Mouse (Mus musculus) liver, embryonic 13.5 days (tissue): ENCODE data around the gene Emc10. TPM values are rescaled to one million over a fixed set of nuclear protein-coding genes. Genes with fewer than 3 reads are reported as not detected.
A peak's percentile ranks its signal among the peaks of the same experiment; 100 is the strongest.

ENCODE experiments used
- ATAC-seq: fragments of 200-750 bp; cut with Nextera tagmentation; 2 replicates; pipeline ENCODE4 v1.8.0; 2017; ENCODE audit warnings: low read depth, mild to moderate bottlenecking, moderate number of reproducible peaks, moderate library complexity
- DNase-seq: peaks from one replicate; pipeline ENCODE4 v3.0.0; 2022
- H3K27ac ChIP-seq: fragments of 300-500 bp; sonication (generic); 2 replicates; pipeline ENCODE4 v1.5.1; 2015; ENCODE audit warnings: moderate library complexity, mild to moderate bottlenecking, inconsistent platforms
- H3K27me3 ChIP-seq: fragments of 300-500 bp; sonication (generic); 2 replicates; pipeline ENCODE4 v1.6.1; 2015; ENCODE audit warnings: mild to moderate bottlenecking, inconsistent platforms
- H3K36me3 ChIP-seq: fragments of 300-500 bp; sonication (generic); 2 replicates; pipeline ENCODE4 v1.6.1; 2015; ENCODE audit warnings: mild to moderate bottlenecking, inconsistent platforms
- H3K4me1 ChIP-seq: fragments of 300-500 bp; sonication (generic); replicated peaks from 2 replicates; pipeline ENCODE4 v1.6.1; 2015; ENCODE audit warnings: inconsistent platforms
- H3K4me2 ChIP-seq: fragments of 300-500 bp; sonication (generic); 2 replicates; pipeline ENCODE4 v1.6.1; 2015; ENCODE audit warnings: inconsistent platforms, mild to moderate bottlenecking, moderate library complexity
- H3K4me3 ChIP-seq: fragments of 300-500 bp; sonication (generic); replicated peaks from 2 replicates; pipeline ENCODE4 v1.5.1; 2015; ENCODE audit warnings: mild to moderate bottlenecking, inconsistent platforms
- H3K9ac ChIP-seq: fragments of 300-500 bp; sonication (generic); 2 replicates; pipeline ENCODE4 v1.6.1; 2015; ENCODE audit warnings: mild to moderate bottlenecking, inconsistent platforms
- H3K9me3 ChIP-seq: fragments of 300-500 bp; sonication (generic); replicated peaks from 2 replicates; pipeline ENCODE4 v1.6.1; 2016; ENCODE audit warnings: inconsistent platforms
- WGBS: fragments of 180-500 bp; shearing (Covaris S2); methylation state at CpG from one replicate; pipeline ENCODE4 v1.1.7; 2015; ENCODE audit not compliant: insufficient replicate concordance; 5-methylcytosine and 5-hydroxymethylcytosine counted together
- polyA plus RNA-seq: library from polyadenylated mRNA; unstranded; fragments of >200 nt; fragmentation: Nextera tagmentation; extraction: Ambion mirVana; gene quantifications from 2 replicates; pipeline ENCODE4 v1.2.1, GENCODE M21; 2015

Gene Emc10
- polyA plus RNA-seq, 1 experiment from 2014 or later = 43.3 TPM

DNA sequence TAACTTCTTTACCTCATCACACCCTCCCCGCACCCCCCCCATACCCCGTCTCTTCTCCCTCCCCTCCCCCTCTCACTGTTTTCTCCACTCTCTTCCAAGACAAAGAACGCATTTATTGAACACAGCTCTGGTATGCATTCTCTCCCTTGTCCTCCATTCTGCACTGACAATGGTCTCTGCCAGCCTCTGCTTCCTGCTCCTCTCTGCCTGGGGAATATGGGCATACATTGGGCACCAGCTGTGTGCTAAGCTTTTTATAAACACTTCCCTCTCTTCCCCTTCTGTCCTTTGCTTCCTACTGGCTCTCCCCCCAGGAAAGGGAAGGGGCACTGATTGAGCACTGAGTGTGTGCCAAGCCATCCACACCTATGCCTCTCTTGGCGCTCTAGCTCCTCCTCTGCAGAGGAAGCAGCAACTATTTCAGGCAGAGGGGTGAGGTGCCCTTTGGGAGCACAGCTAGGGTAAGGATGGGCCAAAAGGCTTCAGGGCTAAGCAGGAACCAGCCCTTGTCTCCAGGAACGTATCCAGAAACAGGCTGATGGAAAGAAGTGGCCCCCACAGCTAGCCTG, 21.2 kb downstream of the Emc10 start:
- no peaks in the 10 kb centered on the region for H3K9me3 ChIP-seq
- no peak overlapping the region; the same call in none of the 2 replicates for H3K9ac ChIP-seq
- H3K36me3 ChIP-seq = peaks cover 16% of the 10 kb centered on the region
- ATAC-seq = no peak
- no peak for DNase-seq
- H3K4me2 ChIP-seq = no peak overlapping the region
- H3K27me3 ChIP-seq = peaks cover 72% of the 10 kb centered on the region
- H3K4me3 ChIP-seq = no peak overlapping the region
- no peak overlapping the region for H3K27ac ChIP-seq
- peaks cover 69% of the 10 kb centered on the region for H3K4me1 ChIP-seq
- WGBS = 25% methylated on average over 5 of the region's 5 CpGs

DNA sequence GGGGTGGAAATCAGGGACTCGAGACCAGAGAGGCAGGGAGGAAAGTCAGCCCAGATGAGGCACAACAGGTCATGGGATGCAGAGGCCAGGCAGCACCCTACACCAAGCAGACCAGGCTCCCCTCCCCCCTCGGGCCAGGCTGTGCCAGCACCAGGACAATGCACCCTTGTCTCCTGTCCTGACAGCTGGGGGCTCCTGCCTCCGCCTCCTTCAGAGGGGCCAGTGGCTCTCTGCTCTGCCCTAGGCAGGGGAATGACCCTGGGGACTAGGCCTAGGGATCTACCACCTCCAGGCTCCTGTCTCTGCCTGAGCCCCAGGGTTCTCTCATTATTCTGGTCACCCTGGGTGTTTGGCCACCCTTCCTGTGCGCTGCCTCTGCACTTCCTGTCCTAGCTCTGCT, 21.9 kb downstream of the Emc10 start:
- Histone ChIP-seq H3K4me3 (no peak overlapping the region), H3K36me3 (peaks cover 22% of the 10 kb centered on the region), H3K9me3 (no peaks in the 10 kb centered on the region), H3K4me1 (peaks cover 70% of the 10 kb centered on the region), H3K27me3 (peaks cover 65% of the 10 kb centered on the region), H3K27ac (no peak overlapping the region), H3K4me2 (no peak overlapping the region), H3K9ac (peak overlapping the region; percentile 14)
- no peak for ATAC-seq
- WGBS = 26% methylated on average over 4 of the region's 4 CpGs
- DNase-seq = no peak

DNA sequence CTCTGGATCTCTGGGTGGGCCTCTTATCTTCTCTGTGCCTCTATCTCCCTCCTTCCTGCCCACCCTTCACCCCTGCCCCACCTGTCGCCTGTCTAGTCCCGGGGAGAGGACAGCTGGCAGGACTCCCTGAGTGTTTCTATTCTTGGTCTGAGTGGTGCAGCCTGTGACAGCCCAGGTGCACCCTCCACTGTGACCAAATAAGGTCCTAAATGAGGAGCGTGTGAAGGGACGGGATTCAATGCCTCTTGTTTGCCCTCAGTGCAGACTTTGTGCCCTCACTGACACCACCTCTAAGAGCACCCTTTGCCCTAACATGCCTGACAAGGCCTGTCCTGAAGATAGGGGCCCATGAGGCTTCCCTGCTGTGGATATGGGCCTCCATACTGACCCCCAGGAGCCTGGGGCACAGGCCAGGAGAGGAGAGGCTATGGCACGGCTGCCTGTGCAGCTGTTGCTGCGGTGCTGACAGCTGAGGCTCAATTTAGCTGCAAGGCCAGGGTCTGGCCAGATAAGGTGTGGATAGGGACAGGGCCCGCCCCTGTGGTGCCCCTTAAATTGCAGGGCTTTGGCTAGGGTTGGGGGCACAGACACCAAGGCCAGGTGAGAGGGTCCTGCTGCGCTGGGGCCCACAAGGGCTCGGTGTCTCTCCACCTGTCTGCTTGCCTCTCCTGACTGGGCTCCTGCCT, 23.2 kb downstream of the Emc10 start:
- Histone ChIP-seq H3K4me3 (no peak overlapping the region), H3K9ac (peak overlapping the region; percentile 65), H3K36me3 (peaks cover 26% of the 10 kb centered on the region), H3K27me3 (peaks cover 52% of the 10 kb centered on the region), H3K27ac (peak overlapping the region; percentile 68), H3K4me1 (peaks cover 70% of the 10 kb centered on the region), H3K9me3 (no peaks in the 10 kb centered on the region), H3K4me2 (0 out of 2 replicates have a peak overlapping the region, but pooled peaks have one; percentile 23)
- ATAC-seq = no peak
- WGBS = 36% methylated on average over 9 of the region's 9 CpGs
- DNase-seq = no peak

DNA sequence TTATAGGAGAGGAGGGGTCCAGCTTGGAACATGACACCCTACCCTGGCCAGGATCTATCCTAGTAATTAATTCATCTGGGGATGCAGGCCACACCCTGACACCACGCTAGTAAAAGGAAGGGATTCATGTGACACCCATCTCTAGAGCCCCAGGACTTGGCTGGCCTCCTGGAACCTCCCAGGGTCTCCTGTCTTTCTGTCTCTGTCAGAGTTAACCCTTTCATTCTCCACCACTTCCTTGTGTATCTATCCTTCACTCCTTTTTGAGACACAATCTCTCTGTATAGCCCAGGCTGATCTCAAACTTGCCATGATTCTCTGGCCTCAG, 23.8 kb downstream of the Emc10 start:
- no peak overlapping the region for H3K4me2 ChIP-seq
- no peak overlapping the region for H3K4me3 ChIP-seq
- no peak for ATAC-seq
- H3K4me1 ChIP-seq = peaks cover 71% of the 10 kb centered on the region
- H3K9me3 ChIP-seq = no peaks in the 10 kb centered on the region
- peak overlapping the region; percentile 97; the same call in 1 of the 2 replicates for H3K27ac ChIP-seq
- H3K9ac ChIP-seq = peak overlapping the region; percentile 65; the same call in 1 of the 2 replicates
- 43% methylated on average over 1 of the region's 1 CpGs for WGBS
- peaks cover 26% of the 10 kb centered on the region for H3K36me3 ChIP-seq
- peaks cover 46% of the 10 kb centered on the region for H3K27me3 ChIP-seq
- no peak for DNase-seq

DNA sequence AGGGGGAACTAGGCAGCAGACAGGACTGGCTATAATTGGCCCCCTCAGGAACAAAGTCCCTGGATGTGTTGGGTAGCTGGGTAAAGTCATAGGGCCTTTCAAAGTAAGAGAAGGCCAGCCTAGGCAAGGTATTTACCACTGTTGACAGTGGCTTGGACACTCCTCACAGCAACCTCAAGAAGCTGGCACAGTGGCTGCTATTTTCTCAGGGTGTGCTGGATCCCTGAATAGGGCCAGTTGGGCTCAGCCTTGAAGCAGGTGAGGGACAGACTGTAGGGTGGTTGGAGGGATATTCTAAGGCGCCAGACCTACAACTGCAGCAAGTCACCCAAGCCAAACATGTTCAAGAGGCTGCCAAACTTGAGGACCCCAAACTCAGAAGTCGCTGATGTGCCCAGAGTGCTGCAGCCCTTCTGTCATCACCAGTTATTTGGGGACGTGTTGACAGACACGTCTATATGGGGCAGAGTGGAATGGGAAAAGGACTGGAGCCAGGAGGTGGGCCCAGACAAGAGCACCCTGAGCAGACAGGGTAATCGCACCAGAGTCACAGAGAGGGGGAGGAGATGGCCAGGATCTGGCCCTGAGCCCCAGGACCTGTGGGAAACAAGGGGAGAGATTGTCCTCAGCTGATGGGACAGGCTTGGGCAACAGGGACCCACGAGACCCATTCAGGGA, 24.3 kb downstream of the Emc10 start:
- no peaks in the 10 kb centered on the region for H3K9me3 ChIP-seq
- peaks cover 76% of the 10 kb centered on the region for H3K4me1 ChIP-seq
- WGBS = 49% methylated on average over 6 of the region's 6 CpGs
- no peak overlapping the region for H3K4me2 ChIP-seq
- H3K36me3 ChIP-seq = peaks cover 26% of the 10 kb centered on the region
- no peak overlapping the region for H3K4me3 ChIP-seq
- peaks cover 41% of the 10 kb centered on the region for H3K27me3 ChIP-seq
- H3K27ac ChIP-seq = peak overlapping the region; percentile 97
- H3K9ac ChIP-seq = peak overlapping the region; percentile 92; the same call in 1 of the 2 replicates
- DNase-seq (no peak), ATAC-seq (no peak)

DNA sequence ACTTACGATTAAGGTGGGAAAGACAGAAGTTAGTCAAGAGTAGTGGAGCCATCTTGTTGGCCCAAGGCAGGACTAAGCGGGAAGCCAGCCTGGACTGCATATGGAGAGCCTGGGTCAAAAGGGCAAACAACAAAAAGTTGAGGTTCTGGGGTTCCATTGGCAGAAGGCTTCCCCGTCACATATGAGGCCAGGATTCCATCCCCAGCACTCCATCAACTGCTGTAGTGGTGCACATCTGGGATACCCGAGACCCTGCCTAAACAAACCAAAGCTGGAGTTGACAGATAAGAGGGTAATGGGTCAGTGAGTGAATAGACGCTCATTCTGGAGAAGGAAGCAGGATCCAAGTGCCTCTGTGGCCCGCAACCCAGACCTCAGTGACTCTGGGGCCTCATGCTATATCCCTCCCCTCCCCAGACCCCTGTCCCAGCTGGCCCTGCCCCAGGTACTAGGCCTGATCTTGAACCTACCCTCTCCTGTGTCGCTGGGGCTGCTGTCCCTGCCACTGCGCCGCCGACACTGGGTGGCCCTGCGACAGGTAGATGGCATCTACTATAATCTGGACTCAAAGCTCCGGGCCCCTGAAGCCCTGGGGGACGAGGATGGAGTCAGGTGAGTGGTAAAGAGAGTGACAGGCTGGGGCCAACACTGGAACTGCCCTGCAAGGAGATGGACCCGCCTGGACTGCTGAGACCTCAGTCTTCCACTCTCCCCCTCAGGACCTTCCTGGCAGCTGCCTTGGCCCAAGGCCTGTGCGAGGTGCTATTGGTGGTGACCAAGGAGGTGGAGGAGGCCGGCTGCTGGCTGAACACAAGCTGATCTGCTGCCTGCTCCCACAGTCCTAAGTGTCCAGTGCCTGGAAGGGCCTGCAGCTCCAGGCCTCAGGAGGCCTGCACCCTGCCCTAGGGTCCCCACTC, 25.4 kb downstream of the Emc10 start:
- DNase-seq (peak; percentile 62), ATAC-seq (no peak)
- Histone ChIP-seq H3K27me3 (peaks cover 30% of the 10 kb centered on the region), H3K36me3 (peaks cover 26% of the 10 kb centered on the region), H3K4me1 (peaks cover 87% of the 10 kb centered on the region), H3K4me3 (peak overlapping the region; percentile 88), H3K4me2 (peak overlapping the region; percentile 92), H3K9me3 (no peaks in the 10 kb centered on the region), H3K9ac (peak overlapping the region; percentile 92), H3K27ac (peak overlapping the region; percentile 97)
- 76% methylated on average over 16 of the region's 16 CpGs for WGBS

DNA sequence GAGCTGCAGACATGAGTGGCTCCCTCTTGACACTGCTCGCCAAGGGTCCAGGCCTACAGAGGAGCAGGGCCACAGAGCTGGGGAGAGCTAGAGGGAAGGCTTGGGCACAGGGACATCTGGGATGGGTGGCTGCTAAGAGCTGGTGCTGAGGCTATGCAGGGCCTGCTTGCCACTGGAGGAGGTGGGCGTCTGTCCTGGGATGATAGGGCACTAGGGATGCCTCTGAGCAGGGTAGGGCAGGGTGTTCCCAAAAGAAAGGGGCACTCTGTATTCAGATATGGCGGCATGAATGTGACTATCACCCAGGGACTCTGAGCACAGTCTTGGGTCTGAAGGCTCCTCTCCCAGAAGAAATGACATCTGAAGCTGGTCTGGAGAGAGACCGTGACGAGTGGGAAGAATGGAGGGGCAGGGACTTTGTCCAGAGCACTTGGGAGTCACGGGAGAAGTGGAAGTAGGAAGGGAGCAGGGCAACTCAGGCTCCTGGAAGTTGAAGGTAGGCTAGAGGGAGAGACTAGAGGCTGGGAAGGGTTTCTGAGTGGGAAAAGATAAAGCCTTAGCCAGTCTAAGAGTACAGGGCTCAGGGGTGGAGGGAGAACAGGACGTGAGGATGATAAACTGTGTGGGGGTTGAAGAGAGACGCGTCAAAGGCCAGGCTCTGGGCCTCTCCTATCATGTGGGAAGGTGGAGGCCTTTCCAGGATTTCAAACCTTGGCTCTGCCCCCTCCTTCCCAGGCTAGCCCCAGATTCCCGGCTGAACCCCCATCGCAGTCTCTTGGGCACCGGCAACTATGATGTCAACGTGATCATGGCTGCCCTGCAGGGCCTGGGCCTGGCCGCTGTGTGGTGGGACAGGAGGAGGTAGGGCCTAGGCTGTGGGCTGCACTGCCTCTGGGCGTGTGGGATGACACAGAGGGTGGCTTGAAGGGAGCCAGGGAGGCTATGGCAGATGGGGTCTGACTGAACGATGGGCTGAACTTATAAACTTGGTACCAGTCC, 26.4 kb downstream of the Emc10 start:
- H3K36me3 ChIP-seq = peaks cover 26% of the 10 kb centered on the region
- H3K9ac ChIP-seq = peak overlapping the region; percentile 92
- peaks cover 91% of the 10 kb centered on the region for H3K4me1 ChIP-seq
- H3K27ac ChIP-seq = peak overlapping the region; percentile 97
- peak; percentile 83 for DNase-seq
- peak overlapping the region; percentile 92 for H3K4me2 ChIP-seq
- H3K9me3 ChIP-seq = no peaks in the 10 kb centered on the region
- ATAC-seq = peak; percentile 69
- H3K4me3 ChIP-seq = peak overlapping the region; percentile 88
- 59% methylated on average over 16 of the region's 16 CpGs for WGBS
- peaks cover 24% of the 10 kb centered on the region for H3K27me3 ChIP-seq

DNA sequence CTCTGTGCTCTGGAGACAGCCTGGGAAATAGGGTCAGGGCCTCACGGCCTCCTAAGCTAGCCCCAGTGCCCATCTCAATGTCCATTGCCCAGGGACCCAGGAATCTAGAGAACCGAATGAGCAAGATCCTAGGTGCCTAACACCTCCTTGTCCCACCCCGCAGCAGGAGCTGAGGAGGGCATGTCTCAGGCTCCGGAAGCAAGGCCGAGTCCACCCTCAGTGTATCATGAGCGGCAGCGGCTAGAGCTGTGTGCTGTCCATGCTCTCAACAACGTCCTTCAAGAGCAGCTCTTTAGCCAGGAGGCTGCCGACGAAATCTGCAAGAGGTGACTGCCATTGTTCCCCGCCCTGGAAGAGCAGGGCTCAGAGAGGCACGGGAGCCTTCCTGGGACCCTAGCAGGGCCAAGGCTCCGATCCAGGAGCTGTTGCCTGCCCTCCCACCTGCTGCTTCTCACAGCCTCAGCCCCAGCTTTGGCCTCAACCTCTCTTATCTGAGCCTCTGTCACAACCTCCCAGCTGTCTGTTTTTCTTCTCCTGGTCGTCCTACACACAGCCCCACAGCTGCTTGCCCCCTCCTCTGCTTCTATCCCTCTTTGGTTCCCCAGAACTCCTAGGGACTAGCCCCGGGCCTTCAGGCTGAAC, 27.6 kb downstream of the Emc10 start:
- ATAC-seq = peak; percentile 27
- Histone ChIP-seq H3K9me3 (no peaks in the 10 kb centered on the region), H3K27me3 (peaks cover 24% of the 10 kb centered on the region), H3K9ac (peak overlapping the region; percentile 92), H3K27ac (peak overlapping the region; percentile 97), H3K36me3 (peaks cover 26% of the 10 kb centered on the region), H3K4me1 (peaks cover 94% of the 10 kb centered on the region), H3K4me2 (peak overlapping the region; percentile 92), H3K4me3 (peak overlapping the region; percentile 88)
- 52% methylated on average over 15 of the region's 15 CpGs for WGBS
- DNase-seq = peak; percentile 66

DNA sequence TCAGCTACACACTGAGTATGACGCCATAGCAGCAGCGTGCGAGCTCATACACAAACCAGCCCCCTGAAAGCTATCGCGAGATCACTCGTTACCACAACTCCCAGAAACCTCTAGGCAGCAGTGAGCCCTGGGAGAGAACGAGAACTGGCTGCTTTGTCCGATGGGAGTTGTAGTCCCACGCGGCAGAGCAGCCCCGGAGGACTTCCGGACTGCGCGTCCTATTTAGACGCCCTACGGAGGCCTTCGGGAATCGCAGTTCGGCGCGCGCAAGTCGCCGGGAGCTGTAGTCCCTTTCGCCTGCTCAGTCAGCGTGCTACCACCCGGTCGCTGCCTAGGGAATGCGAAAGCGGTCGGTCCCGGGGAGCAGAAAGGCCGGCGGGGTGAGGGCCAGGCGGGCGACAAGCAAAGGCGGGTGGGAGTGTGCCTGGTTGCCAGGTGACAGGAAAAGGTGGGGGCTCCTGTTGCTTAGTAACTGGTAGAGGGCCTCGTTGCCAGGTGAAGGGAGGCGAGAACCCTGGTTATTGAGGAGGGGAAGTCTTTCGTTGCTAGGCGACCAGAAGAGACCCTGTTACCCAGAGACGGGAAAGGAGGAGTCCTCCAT, 28.4 kb downstream of the Emc10 start, which contains the start of gene Josd2:
Josd2 (plus strand) TSS at position 170 of the 601 bp plus-strand sequence.
- DNase-seq = peak; percentile 95
- WGBS = under 1% methylated on average over 42 of the region's 42 CpGs
- Histone ChIP-seq H3K4me3 (peak within 1 kb of the TSS; percentile 88), H3K27me3 (peaks cover 27% of the 10 kb centered on the region), H3K27ac (peak within 1 kb of the TSS; percentile 97), H3K36me3 (peaks cover 26% of the 10 kb centered on the region), H3K9ac (peak within 1 kb of the TSS; percentile 92), H3K4me2 (peak within 1 kb of the TSS; percentile 92), H3K9me3 (no peaks in the 10 kb centered on the region), H3K4me1 (peaks cover 90% of the 10 kb centered on the region)
- peak; percentile 86 for ATAC-seq
